Mouse (Mus musculus) thymus, postnatal 4 days (tissue): ENCODE measurements around the gene Btf3.

Source experiments
- DNase-seq: peaks from one replicate; pipeline ENCODE4 v3.0.0; 2021

Gene Btf3

DNA sequence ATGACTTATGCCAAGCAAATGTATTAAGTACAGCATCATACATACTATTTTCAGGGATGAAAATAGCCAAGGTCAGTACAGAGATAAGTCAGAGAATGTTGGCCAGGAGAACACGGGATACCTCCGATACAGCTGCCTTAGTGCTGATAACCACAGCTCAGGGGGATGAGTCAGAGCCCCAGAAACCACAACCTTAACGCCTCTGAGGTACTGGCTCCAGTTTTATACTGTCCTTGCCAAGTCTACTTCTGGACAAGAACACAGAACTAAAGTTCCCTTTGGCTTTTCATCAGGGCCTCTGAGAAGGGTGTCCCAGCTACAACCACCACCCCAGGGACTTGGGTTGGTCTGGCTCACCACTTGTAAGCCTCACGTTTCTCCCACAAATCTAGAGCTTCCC lies 41.2 kb downstream of the Btf3 start:
- DNase-seq = no peak

DNA sequence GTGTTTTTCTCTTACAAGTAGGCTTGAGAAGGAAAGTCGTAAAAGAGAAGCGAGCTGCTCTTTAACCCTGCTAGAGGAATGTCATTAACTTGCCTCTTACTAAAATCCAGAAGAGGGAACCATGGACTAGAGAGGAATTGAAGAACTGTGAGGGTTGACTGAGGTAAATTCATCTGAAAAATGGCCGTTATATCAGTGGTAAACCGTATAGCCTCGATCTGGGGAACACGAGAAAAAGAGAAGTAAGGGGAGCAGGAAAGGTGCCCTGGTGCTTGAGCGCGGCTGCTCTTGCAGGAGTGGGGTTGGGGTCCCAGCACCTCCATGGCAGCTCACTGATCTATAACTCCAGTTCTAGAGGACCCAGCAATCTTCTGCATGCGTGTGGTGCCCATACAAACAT lies 42.8 kb downstream of the Btf3 start:
- no peak for DNase-seq

DNA sequence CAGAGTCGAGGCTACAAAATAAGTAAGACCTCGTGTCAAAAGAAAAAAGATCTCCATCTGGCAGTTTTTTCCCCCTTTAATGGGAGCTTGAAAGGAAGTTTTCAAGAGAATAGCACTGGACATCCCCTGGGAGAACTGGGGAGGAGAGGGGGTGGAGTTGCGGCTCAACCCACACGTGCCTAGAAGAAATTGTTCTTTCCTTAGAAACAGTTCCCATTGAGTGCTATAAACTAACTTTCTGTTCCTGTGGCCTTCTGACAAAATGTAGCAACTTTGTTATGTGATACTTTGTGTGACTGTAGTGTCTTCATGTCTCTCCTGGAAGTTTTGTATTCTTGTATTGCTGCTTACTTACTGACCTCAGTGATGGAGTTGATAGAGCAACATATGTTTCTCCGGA lies 52.7 kb downstream of the Btf3 start:
- DNase-seq = no peak

GRCm38 (mm10) chr13:98263458-98263987 lies 53.3 kb downstream of the Btf3 start:
- DNase-seq = no peak

- DNase-seq = peak; percentile 98
Observed at GRCm38 (mm10) chr13:98262636-98263457, 54.0 kb downstream of the Btf3 start, which contains the start of the genes Utp15 and Ankra2. Gene Utp15 (minus strand): TSS chr13:98263041. Gene Ankra2 (plus strand): TSS chr13:98263074.
